ENCODE assay signal across 9 mouse cellular contexts in genomic region chr5:142327261-142327660, GRCm38 (mm10).
DNase-seq lines count a peak whose midpoint lies in the region; ATAC-seq and TF ChIP-seq lines count a peak whose summit lies in the region.
"Had no signal": no experiment of that assay in that cellular context is flagged by ENCODE, and none has a peak within 500 bp of the region (broad histone marks: within the 10 kb centered on the region; RNA-seq: fewer than 3 reads in every experiment).

No protein-coding gene starts in this region.

- no peak overlapping the region for H3K27ac ChIP-seq in liver, adult 2 months (replicated peaks; ENCODE audit: insufficient read depth, low read depth, low read length)
- no peak overlapping the region for H3K27ac ChIP-seq in liver, embryonic 12.5 days

- no peak overlapping the region for H3K4me2 ChIP-seq in liver, embryonic 12.5 days

- peak; percentile 66 for TF ChIP-seq CTCF in liver, adult 2 months (IDR thresholded peaks at IDR 0.05; ENCODE audit: low read depth, low read length)

- H3K79me2 ChIP-seq in liver, adult 2 months (ENCODE audit: control insufficient read depth, insufficient read depth, low read length): no peaks in the 10 kb centered on the region

- no peak overlapping the region for H3K4me3 ChIP-seq in liver, adult 2 months (ENCODE audit: insufficient read depth, low read depth, low read length)
- H3K4me3 ChIP-seq in liver, embryonic 12.5 days: no peak overlapping the region
- H3K4me3 ChIP-seq: megakaryocyte, embryonic 14.5 days had no signal

- H3K9ac ChIP-seq in liver, adult 2 months (ENCODE audit: low read depth, low read length): no peak overlapping the region
- no peak overlapping the region for H3K9ac ChIP-seq in liver, embryonic 12.5 days

- no peak for TF ChIP-seq POLR2A in liver, adult 2 months (IDR thresholded peaks at IDR 0.05; ENCODE audit: extremely low read depth, insufficient read depth, low read length)

- no peaks in the 10 kb centered on the region for H3K9me3 ChIP-seq in liver, embryonic 12.5 days (replicated peaks)
- H3K9me3 ChIP-seq: megakaryocyte, embryonic 14.5 days had no signal

- H3K36me3 ChIP-seq in liver, adult 2 months (ENCODE audit: control insufficient read depth, insufficient read depth, low read length): no peaks in the 10 kb centered on the region
- H3K36me3 ChIP-seq in liver, embryonic 12.5 days: no peaks in the 10 kb centered on the region
- no peaks in the 10 kb centered on the region for H3K36me3 ChIP-seq in splenic B cell, adult 2 months (ENCODE audit: control insufficient read depth, insufficient read depth, low read length, poor library complexity, severe bottlenecking)

- 73% methylated on average over 6 of the region's 6 CpGs for WGBS in liver, adult 2 months
- 49% methylated on average over 6 of the region's 6 CpGs for WGBS in liver, embryonic 12.5 days (ENCODE audit: insufficient replicate concordance)

- H3K27me3 ChIP-seq in liver, adult 2 months (ENCODE audit: control insufficient read depth, insufficient read depth, low read length): no peaks in the 10 kb centered on the region
- no peaks in the 10 kb centered on the region for H3K27me3 ChIP-seq in liver, embryonic 12.5 days (replicated peaks)
- H3K27me3 ChIP-seq in splenic B cell, adult 2 months (ENCODE audit: control insufficient read depth, insufficient read depth, low read length, poor library complexity, severe bottlenecking): no peaks in the 10 kb centered on the region

- ATAC-seq in cerebellum, adult (ENCODE audit: insufficient number of reproducible peaks, low FRiP score, low TSS enrichment): no peak
- no peak for ATAC-seq in liver, embryonic 12.5 days

- no peaks in the 10 kb centered on the region for H3K4me1 ChIP-seq in liver, adult 2 months (ENCODE audit: control insufficient read depth, insufficient read depth, low read length)
- H3K4me1 ChIP-seq in liver, embryonic 12.5 days: no peaks in the 10 kb centered on the region

- DNase-seq in cerebellum, adult 8-10 months: peak; percentile 15
- no peak for DNase-seq in liver, adult 2 months (ENCODE audit: extremely low read depth, low read depth, low spot score)
- peak; percentile 58 for DNase-seq in adrenal gland, postnatal 25 days
- DNase-seq in induced T-regulatory cell, adult 2 months (ENCODE audit: low read depth): peak; percentile 69
- DNase-seq in splenic B cell, adult 2 months (ENCODE audit: low read depth, low spot score): peak; percentile 65
- DNase-seq in frontal cortex, postnatal 14 days (ENCODE audit: low spot score in 2 of 2): no peak

Comparison
In these comparisons a context has a peak if more than half of its experiments do, and no peak if none do; other contexts are left out.
1. DNase-seq: peak in cerebellum, adult 8-10 months (single experiment), adrenal gland, postnatal 25 days (single experiment), induced T-regulatory cell, adult 2 months (single experiment) and splenic B cell, adult 2 months (single experiment); none in liver, adult 2 months (single experiment) and frontal cortex, postnatal 14 days (0 of 2).